ENCODE assay signal across 16 mouse cellular contexts in genomic region chr15:32328370-32329004, GRCm38 (mm10).
DNase-seq lines count a peak whose midpoint lies in the region; ATAC-seq lines count a peak whose summit lies in the region.
"Had no signal": no experiment of that assay in that cellular context is flagged by ENCODE, and none has a peak within 500 bp of the region (broad histone marks: within the 10 kb centered on the region; RNA-seq: fewer than 3 reads in every experiment).

No protein-coding gene starts in this region.

- H3K27ac ChIP-seq in forebrain, embryonic 12.5 days: peak overlapping the region; percentile 50; the same call in 1 of the 2 replicates
- no peak overlapping the region for H3K27ac ChIP-seq in forebrain, embryonic 16.5 days (ENCODE audit: low read length)
- peak overlapping the region; percentile 80 for H3K27ac ChIP-seq in embryonic facial prominence, embryonic 10.5 days (replicated peaks)
- H3K27ac ChIP-seq: liver, embryonic 14.5 days had no signal

- no peak for ATAC-seq in forebrain, embryonic 12.5 days (ENCODE audit: low FRiP score)
- ATAC-seq in forebrain, embryonic 16.5 days: no peak
- ATAC-seq in hematopoietic stem cell, adult 5-6 weeks (replicated peaks in 1 of 2; ENCODE audit: insufficient read depth in 1 of 2, low FRiP score in 2 of 2, low TSS enrichment in 1 of 2, low read depth in 1 of 2, poor library complexity in 2 of 2, severe bottlenecking in 2 of 2): peak; percentile 60 to 67

- H3K4me3 ChIP-seq in forebrain, embryonic 12.5 days (replicated peaks): no peak overlapping the region
- H3K4me3 ChIP-seq in forebrain, embryonic 16.5 days (replicated peaks; ENCODE audit: low read length): no peak overlapping the region
- H3K4me3 ChIP-seq in embryonic facial prominence, embryonic 10.5 days: no peak overlapping the region

- no peaks in the 10 kb centered on the region for H3K9me3 ChIP-seq in forebrain, embryonic 12.5 days
- no peaks in the 10 kb centered on the region for H3K9me3 ChIP-seq in forebrain, embryonic 16.5 days (ENCODE audit: control insufficient read depth, low read length)
- H3K9me3 ChIP-seq in embryonic facial prominence, embryonic 10.5 days: no peaks in the 10 kb centered on the region

- H3K9ac ChIP-seq in forebrain, embryonic 12.5 days: no peak overlapping the region
- no peak overlapping the region for H3K9ac ChIP-seq in forebrain, embryonic 16.5 days (replicated peaks; ENCODE audit: low read depth, low read length)
- H3K9ac ChIP-seq: liver, embryonic 14.5 days had no signal

- H3K4me2 ChIP-seq in forebrain, embryonic 12.5 days: no peak overlapping the region
- no peak overlapping the region for H3K4me2 ChIP-seq in forebrain, embryonic 16.5 days (ENCODE audit: low read length)

- H3K36me3 ChIP-seq in forebrain, embryonic 12.5 days (replicated peaks): no peaks in the 10 kb centered on the region
- no peaks in the 10 kb centered on the region for H3K36me3 ChIP-seq in forebrain, embryonic 16.5 days (ENCODE audit: control insufficient read depth, insufficient read depth)
- H3K36me3 ChIP-seq in embryonic facial prominence, embryonic 10.5 days (replicated peaks): no peaks in the 10 kb centered on the region

- H3K27me3 ChIP-seq in forebrain, embryonic 12.5 days: no peaks in the 10 kb centered on the region
- no peaks in the 10 kb centered on the region for H3K27me3 ChIP-seq in forebrain, embryonic 16.5 days (replicated peaks; ENCODE audit: control insufficient read depth, insufficient read depth, low read length)
- no peaks in the 10 kb centered on the region for H3K27me3 ChIP-seq in embryonic facial prominence, embryonic 10.5 days (replicated peaks; ENCODE audit: low read depth, poor library complexity, severe bottlenecking)

- DNase-seq in Muller cell, postnatal 12 days (ENCODE audit: inconsistent ontology term): peak; percentile 83
- peak; percentile 63 for DNase-seq in embryonic facial prominence, embryonic 10.5 days (ENCODE audit: low spot score)
- no peak for DNase-seq in lung, postnatal 25 days (ENCODE audit: low spot score)
- no peak for DNase-seq in right cerebral cortex, postnatal 36 days (ENCODE audit: low spot score in 2 of 2)
- no peak for DNase-seq in heart, adult 11 months
- DNase-seq: adrenal gland, adult 8-10 months; B cell, adult 2 months; cerebellum, postnatal 25 days; heart, postnatal 10 days; kidney, postnatal 36 days; lung, postnatal 14 days; thymus, postnatal 36 days had no signal

- 53% methylated on average over 4 of the region's 4 CpGs for WGBS in forebrain, embryonic 12.5 days
- 74% methylated on average over 4 of the region's 4 CpGs for WGBS in forebrain, embryonic 16.5 days
- 17% methylated on average over 4 of the region's 4 CpGs for WGBS in embryonic facial prominence, embryonic 10.5 days

- peaks cover 27% of the 10 kb centered on the region for H3K4me1 ChIP-seq in forebrain, embryonic 12.5 days
- H3K4me1 ChIP-seq in forebrain, embryonic 16.5 days (replicated peaks; ENCODE audit: control insufficient read depth, insufficient read depth, low read length): peaks cover 13% of the 10 kb centered on the region
- H3K4me1 ChIP-seq in embryonic facial prominence, embryonic 10.5 days: peaks cover 39% of the 10 kb centered on the region

Comparison
In these comparisons a context has a peak if more than half of its experiments do, and no peak if none do; other contexts are left out.
1. ATAC-seq: peak in hematopoietic stem cell, adult 5-6 weeks (2 of 2); none in forebrain, embryonic 12.5 days (single experiment) and forebrain, embryonic 16.5 days (single experiment).
2. DNase-seq: peak in Muller cell, postnatal 12 days (single experiment) and embryonic facial prominence, embryonic 10.5 days (single experiment); none in lung, postnatal 25 days (single experiment), right cerebral cortex, postnatal 36 days (0 of 2) and heart, adult 11 months (single experiment).